Mouse (Mus musculus): ENCODE results near the gene Dll4. TPM values are rescaled to one million over a fixed set of nuclear protein-coding genes. Genes with fewer than 3 reads are reported as not detected.
A peak's percentile ranks its signal among the peaks of the same experiment; 100 is the strongest.

Dll4 gene
- polyA plus RNA-seq, 1 experiment = 0.04 TPM

DNA sequence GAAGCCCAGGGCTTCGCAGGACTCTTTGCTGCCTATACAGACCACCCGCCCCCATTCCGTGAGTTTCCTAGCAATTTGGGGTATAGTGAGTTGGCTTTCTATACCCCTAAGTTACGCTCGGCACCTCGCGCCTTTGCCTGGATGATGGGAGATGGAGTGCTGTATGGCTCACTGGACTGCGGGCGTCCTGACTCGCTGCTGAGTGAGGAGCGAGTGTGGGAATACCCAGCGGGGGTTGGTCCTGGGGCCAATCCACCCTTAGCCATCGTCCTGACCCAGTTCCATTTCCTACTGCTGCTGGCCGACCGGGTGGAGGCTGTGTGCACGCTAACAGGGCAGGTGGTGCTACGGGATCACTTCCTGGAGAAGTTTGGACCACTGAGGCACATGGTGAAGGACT is 32.3 kb upstream of the Dll4 start:
- H3K4me3 ChIP-seq (replicated peaks) = no peak overlapping the region
- H3K4me1 ChIP-seq (ENCODE audit: control insufficient read depth) = peaks cover 20% of the 10 kb centered on the region

DNA sequence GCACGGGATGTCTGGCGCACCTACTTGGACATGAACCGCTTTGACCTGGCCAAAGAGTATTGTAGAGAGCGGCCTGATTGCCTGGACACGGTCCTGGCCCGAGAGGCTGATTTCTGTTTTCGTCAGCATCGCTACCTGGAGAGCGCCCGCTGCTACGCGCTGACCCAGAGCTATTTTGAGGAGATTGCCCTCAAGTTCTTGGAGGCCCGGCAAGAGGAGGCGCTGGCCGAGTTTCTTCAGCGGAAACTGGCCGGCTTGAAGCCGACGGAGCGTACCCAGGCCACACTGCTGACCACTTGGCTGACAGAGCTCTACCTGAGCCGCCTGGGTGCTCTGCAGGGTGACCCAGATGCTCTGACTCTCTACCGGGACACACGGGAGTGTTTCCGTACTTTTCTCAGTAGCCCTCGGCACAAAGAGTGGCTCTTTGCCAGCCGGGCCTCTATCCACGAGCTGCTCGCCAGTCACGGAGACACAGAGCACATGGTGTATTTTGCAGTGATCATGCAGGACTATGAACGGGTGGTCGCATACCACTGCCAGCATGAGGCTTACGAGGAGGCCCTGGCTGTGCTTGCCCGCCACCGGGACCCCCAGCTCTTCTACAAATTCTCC is 31.7 kb upstream of the Dll4 start:
- Histone ChIP-seq H3K4me3 (replicated peaks) (no peak overlapping the region), H3K36me3 (ENCODE audit: control insufficient read depth) (peaks cover 74% of the 10 kb centered on the region), H3K27me3 (ENCODE audit: control insufficient read depth) (no peaks in the 10 kb centered on the region), H3K9me3 (ENCODE audit: control insufficient read depth, low read length) (no peaks in the 10 kb centered on the region), H3K4me1 (ENCODE audit: control insufficient read depth) (peaks cover 18% of the 10 kb centered on the region)
- TF ChIP-seq GATA1 (IDR thresholded peaks at IDR 0.05; ENCODE audit: low read length) (no peak), TAL1 (IDR thresholded peaks at IDR 0.05; ENCODE audit: low read length) (no peak)

More for the DNA sequence above, 32.3 kb upstream of the Dll4 start:
- H3K9me3 ChIP-seq (ENCODE audit: control insufficient read depth, low read length) = no peaks in the 10 kb centered on the region
- no peaks in the 10 kb centered on the region for H3K27me3 ChIP-seq (ENCODE audit: control insufficient read depth)
- TF ChIP-seq GATA1 (IDR thresholded peaks at IDR 0.05; ENCODE audit: low read length) = no peak
- no peak for TF ChIP-seq TAL1 (IDR thresholded peaks at IDR 0.05; ENCODE audit: low read length)
- H3K36me3 ChIP-seq (ENCODE audit: control insufficient read depth) = peaks cover 68% of the 10 kb centered on the region

DNA sequence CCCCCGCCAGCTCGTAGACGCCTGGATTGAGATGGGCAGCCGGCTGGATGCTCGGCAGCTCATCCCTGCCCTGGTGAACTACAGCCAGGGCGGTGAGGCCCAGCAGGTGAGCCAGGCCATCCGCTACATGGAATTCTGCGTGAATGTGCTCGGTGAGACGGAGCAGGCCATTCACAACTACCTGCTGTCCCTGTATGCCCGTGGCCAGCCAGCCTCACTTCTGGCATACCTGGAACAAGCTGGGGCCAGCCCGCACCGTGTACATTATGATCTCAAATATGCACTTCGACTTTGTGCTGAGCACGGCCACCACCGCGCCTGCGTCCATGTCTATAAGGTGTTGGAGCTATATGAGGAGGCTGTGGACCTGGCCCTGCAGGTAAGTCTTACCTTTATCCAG is 31.2 kb upstream of the Dll4 start:
- TF ChIP-seq TAL1 (IDR thresholded peaks at IDR 0.05; ENCODE audit: low read length) (no peak), GATA1 (IDR thresholded peaks at IDR 0.05; ENCODE audit: low read length) (no peak)
- H3K9me3 ChIP-seq (ENCODE audit: control insufficient read depth, low read length) = no peaks in the 10 kb centered on the region
- no peak overlapping the region for H3K4me3 ChIP-seq (replicated peaks)
- no peaks in the 10 kb centered on the region for H3K27me3 ChIP-seq (ENCODE audit: control insufficient read depth)
- H3K36me3 ChIP-seq (ENCODE audit: control insufficient read depth) = peaks cover 78% of the 10 kb centered on the region
- peaks cover 18% of the 10 kb centered on the region for H3K4me1 ChIP-seq (ENCODE audit: control insufficient read depth)

DNA sequence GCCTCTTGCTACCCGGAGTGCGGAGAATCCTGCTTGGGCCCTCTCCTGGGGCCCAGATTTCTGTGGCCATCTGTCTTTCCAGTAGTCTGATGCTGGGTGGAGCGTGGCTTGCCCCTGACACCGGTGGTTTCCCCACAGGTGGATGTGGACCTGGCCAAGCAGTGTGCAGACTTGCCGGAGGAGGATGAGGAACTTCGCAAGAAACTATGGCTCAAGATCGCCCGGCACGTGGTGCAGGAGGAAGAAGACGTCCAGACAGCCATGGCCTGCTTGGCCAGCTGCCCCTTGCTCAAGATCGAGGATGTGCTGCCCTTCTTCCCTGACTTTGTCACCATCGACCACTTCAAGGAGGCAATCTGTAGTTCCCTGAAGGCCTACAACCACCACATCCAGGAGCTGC is 28.8 kb upstream of the Dll4 start:
- H3K27me3 ChIP-seq (ENCODE audit: control insufficient read depth) = no peaks in the 10 kb centered on the region
- H3K36me3 ChIP-seq (ENCODE audit: control insufficient read depth) = peaks cover 68% of the 10 kb centered on the region
- no peak overlapping the region for H3K4me3 ChIP-seq (replicated peaks)
- H3K9me3 ChIP-seq (ENCODE audit: control insufficient read depth, low read length) = no peaks in the 10 kb centered on the region
- H3K4me1 ChIP-seq (ENCODE audit: control insufficient read depth) = peaks cover 31% of the 10 kb centered on the region
- no peak for TF ChIP-seq TAL1 (IDR thresholded peaks at IDR 0.05; ENCODE audit: low read length)
- TF ChIP-seq GATA1 (IDR thresholded peaks at IDR 0.05; ENCODE audit: low read length) = no peak

DNA sequence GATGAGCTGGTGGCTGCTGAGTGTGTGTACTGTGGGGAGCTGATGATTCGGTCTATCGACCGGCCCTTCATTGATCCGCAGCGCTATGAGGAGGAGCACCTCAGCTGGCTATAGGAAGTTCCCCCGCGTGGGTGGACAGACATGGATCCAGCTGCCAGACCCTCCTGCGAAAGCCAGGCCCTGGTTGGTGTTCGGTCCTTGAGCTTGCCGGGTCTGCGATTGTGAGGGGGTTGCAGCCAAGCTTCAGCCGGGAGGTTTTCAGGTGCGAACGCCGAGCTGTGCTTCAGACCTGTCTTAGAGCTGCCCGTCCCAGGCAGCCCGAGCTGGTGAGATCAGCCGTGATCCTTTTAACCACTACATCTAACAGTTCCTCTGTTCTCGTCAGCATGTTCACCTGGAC is 28.1 kb upstream of the Dll4 start:
- Histone ChIP-seq H3K4me3 (replicated peaks) (no peak overlapping the region), H3K36me3 (ENCODE audit: control insufficient read depth) (peaks cover 63% of the 10 kb centered on the region), H3K27me3 (ENCODE audit: control insufficient read depth) (no peaks in the 10 kb centered on the region), H3K9me3 (ENCODE audit: control insufficient read depth, low read length) (no peaks in the 10 kb centered on the region), H3K4me1 (ENCODE audit: control insufficient read depth) (peaks cover 37% of the 10 kb centered on the region)
- TF ChIP-seq TAL1 (IDR thresholded peaks at IDR 0.05; ENCODE audit: low read length) (no peak), GATA1 (IDR thresholded peaks at IDR 0.05; ENCODE audit: low read length) (no peak)

DNA sequence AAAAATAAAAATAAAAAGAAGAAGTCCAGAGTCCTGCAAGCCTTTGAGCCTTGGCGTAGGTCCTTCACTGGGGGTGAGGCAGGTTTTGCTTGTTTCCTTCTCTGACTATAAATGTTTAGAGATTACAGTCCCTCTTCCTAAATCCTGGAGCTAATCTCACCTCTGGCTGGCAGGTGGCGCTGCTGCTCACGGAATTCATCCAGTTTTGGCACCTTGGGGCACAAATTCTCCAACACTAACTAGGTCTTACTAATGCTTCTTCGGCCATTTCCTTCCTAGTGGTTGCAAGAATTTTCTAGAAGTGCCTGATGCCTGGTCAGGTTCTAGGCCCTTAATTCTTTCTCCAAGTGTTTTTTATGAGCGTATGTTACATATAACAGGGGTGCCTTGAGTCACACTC is 27.3 kb upstream of the Dll4 start:
- H3K36me3 ChIP-seq (ENCODE audit: control insufficient read depth) = peaks cover 55% of the 10 kb centered on the region
- H3K9me3 ChIP-seq (ENCODE audit: control insufficient read depth, low read length) = no peaks in the 10 kb centered on the region
- peaks cover 41% of the 10 kb centered on the region for H3K4me1 ChIP-seq (ENCODE audit: control insufficient read depth)
- H3K27me3 ChIP-seq (ENCODE audit: control insufficient read depth) = no peaks in the 10 kb centered on the region
- TF ChIP-seq TAL1 (IDR thresholded peaks at IDR 0.05; ENCODE audit: low read length) (no peak), GATA1 (IDR thresholded peaks at IDR 0.05; ENCODE audit: low read length) (no peak)
- H3K4me3 ChIP-seq (replicated peaks) = no peak overlapping the region

DNA sequence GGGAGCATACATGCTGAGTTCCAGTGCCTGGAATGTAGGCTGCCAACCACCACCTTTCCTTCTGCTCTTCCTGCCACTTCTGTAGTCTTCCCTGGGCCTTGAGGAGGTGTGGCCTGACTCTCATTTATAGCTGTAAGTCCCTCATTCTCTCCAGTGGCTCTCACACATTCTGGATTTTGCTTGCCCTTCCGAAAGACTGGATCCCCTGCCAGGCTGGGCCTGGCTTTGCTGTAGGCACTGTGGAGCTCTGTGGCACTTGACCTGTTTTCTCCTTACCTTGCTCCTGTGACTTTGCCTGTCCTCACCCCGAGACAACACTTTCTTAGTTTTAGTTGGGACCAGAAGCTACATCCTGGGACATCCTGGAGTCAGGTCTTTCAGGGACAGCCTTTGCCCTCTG is 26.7 kb upstream of the Dll4 start:
- Histone ChIP-seq H3K36me3 (ENCODE audit: control insufficient read depth) (peaks cover 50% of the 10 kb centered on the region), H3K9me3 (ENCODE audit: control insufficient read depth, low read length) (no peaks in the 10 kb centered on the region), H3K4me3 (replicated peaks) (no peak overlapping the region)

DNA sequence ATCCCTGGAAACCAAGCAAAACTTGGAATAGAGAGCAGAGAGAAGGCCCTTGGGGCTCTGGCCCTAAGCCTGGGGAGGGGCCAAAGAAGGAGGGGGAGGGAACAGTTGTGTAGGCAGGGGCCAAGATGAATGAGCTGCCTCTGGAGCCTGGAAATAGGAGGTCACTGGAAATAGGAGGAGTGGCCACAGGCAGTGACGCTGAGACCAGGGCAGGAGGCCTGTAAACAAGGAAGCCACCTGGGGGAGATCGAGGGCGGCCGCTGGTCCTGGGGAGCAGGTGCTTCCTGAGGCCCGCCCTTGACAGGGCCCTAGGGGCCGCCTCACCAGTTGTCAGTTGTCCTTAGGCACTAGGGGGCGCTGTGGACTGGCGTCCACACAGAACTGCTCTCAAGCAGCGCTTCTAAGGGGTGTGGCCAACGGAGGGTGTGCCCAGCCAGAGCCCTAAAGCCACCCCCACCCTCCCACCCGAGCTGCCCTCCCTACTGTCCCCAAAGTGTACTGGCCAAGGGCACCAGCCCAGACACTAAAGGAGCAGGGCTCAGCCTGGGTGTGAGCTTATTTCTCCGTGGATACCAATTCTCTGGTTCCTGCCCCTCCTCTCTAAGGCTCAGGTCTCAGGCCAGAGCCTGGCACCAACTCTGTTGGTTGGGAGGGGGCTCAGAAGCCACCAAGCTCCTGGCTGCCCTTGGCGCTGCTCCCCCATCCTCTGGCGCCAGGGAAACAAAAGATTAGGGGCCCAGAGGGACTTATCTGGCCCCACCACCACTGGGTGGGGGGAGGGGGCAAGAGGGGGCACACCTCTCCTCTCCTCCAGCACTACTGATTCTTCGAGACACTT is 25.4 kb upstream of the Dll4 start:
- H3K36me3 ChIP-seq (ENCODE audit: control insufficient read depth) = peaks cover 37% of the 10 kb centered on the region
- peak overlapping the region; percentile 57 for H3K4me3 ChIP-seq (replicated peaks)
- H3K27me3 ChIP-seq (ENCODE audit: control insufficient read depth) = no peaks in the 10 kb centered on the region
- TF ChIP-seq GATA1 (IDR thresholded peaks at IDR 0.05; ENCODE audit: low read length) (no peak), TAL1 (IDR thresholded peaks at IDR 0.05; ENCODE audit: low read length) (no peak)
- no peaks in the 10 kb centered on the region for H3K9me3 ChIP-seq (ENCODE audit: control insufficient read depth, low read length)
- peaks cover 56% of the 10 kb centered on the region for H3K4me1 ChIP-seq (ENCODE audit: control insufficient read depth)

More for the DNA sequence above, 26.7 kb upstream of the Dll4 start:
- TF ChIP-seq GATA1 (IDR thresholded peaks at IDR 0.05; ENCODE audit: low read length) (no peak), TAL1 (IDR thresholded peaks at IDR 0.05; ENCODE audit: low read length) (no peak)
- Histone ChIP-seq H3K4me1 (ENCODE audit: control insufficient read depth) (peaks cover 44% of the 10 kb centered on the region), H3K27me3 (ENCODE audit: control insufficient read depth) (no peaks in the 10 kb centered on the region)

DNA sequence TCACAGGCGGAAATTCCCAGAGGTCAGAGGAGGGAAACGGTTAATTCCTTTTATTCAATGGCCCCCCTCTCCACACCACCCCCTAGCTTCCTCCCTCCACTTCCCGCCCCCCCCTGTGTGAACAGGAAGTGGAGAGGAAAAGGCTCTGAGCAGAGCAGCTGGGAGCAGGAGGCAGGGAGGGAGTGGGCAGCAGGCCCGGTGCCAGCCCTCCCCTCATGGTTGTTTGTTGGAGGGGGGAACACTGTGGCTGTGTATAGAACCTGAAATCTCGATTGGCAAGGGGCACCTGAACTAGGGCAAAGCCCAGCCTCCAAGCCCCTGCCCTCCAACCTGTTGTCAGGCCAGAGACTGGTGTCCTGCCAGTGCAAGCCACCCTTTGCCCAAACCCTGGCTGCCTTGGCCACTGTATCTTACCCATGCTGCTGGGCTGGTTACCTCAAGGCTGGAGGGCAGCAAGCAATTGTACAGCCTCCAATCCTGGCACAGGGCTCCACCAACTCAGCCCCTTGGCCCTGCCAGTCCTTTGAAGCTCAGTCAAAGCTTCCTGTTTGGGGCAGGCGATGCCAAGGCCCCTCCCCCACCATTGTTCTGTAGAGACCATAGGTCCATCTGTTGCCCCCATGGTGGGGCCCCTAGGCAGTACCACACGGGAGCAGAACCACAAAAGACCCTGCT is 24.6 kb upstream of the Dll4 start:
- Histone ChIP-seq H3K4me3 (replicated peaks) (peak overlapping the region; percentile 57), H3K27me3 (ENCODE audit: control insufficient read depth) (no peaks in the 10 kb centered on the region), H3K9me3 (ENCODE audit: control insufficient read depth, low read length) (no peaks in the 10 kb centered on the region), H3K36me3 (ENCODE audit: control insufficient read depth) (peaks cover 33% of the 10 kb centered on the region), H3K4me1 (ENCODE audit: control insufficient read depth) (peaks cover 60% of the 10 kb centered on the region)
- TF ChIP-seq TAL1 (IDR thresholded peaks at IDR 0.05; ENCODE audit: low read length) (no peak), GATA1 (IDR thresholded peaks at IDR 0.05; ENCODE audit: low read length) (no peak)
